Mouse (Mus musculus) hindbrain, embryonic 16.5 days (tissue): ENCODE results near the gene Sipa1l2. TPM values are rescaled to one million over a fixed set of nuclear protein-coding genes. Genes with fewer than 3 reads are reported as not detected.
A peak's percentile ranks its signal among the peaks of the same experiment; 100 is the strongest.

Experiments used
- ATAC-seq: fragments of 200-750 bp; cut with Nextera tagmentation; 2 replicates; pipeline ENCODE4 v1.8.0; 2017; ENCODE audit warnings: moderate TSS enrichment, moderate library complexity
- H3K27ac ChIP-seq: fragments of 300-500 bp; sonication (generic); 2 replicates; pipeline ENCODE4 v1.5.1; 2014; ENCODE audit warnings: low read depth, mild to moderate bottlenecking, control low read depth, low read length, moderate library complexity
- H3K27me3 ChIP-seq: fragments of 300-500 bp; sonication (generic); replicated peaks from 2 replicates; pipeline ENCODE4 v1.6.1; 2014; ENCODE audit warnings: low read length; ENCODE audit not compliant: control insufficient read depth, insufficient read depth
- H3K36me3 ChIP-seq: fragments of 300-500 bp; sonication (generic); 2 replicates; pipeline ENCODE4 v1.6.1; 2014; ENCODE audit warnings: mild to moderate bottlenecking, low read length, moderate library complexity, mixed read lengths; ENCODE audit not compliant: control insufficient read depth, insufficient read depth
- H3K4me1 ChIP-seq: fragments of 300-500 bp; sonication (generic); 2 replicates; pipeline ENCODE4 v1.6.1; 2014; ENCODE audit warnings: low read depth, low read length; ENCODE audit not compliant: control insufficient read depth, insufficient read depth
- H3K4me2 ChIP-seq: fragments of 300-500 bp; sonication (generic); 2 replicates; pipeline ENCODE4 v1.6.1; 2014; ENCODE audit warnings: mild to moderate bottlenecking, low read length, control low read depth, moderate library complexity
- H3K4me3 ChIP-seq: fragments of 300-500 bp; sonication (generic); 2 replicates; pipeline ENCODE4 v1.5.1; 2014; ENCODE audit warnings: mild to moderate bottlenecking, low read length, control low read depth, moderate library complexity
- H3K9ac ChIP-seq: fragments of 300-500 bp; sonication (generic); 2 replicates; pipeline ENCODE4 v1.6.1; 2014; ENCODE audit warnings: low read depth, mild to moderate bottlenecking, control low read depth, low read length, moderate library complexity
- H3K9me3 ChIP-seq: fragments of 300-500 bp; sonication (generic); 2 replicates; pipeline ENCODE4 v1.6.1; 2014; ENCODE audit warnings: mild to moderate bottlenecking, low read length, moderate library complexity; ENCODE audit not compliant: control insufficient read depth
- WGBS: fragments of 180-500 bp; shearing (Covaris S2); extraction: QIAGEN DNeasy Blood & Tissue Kit; methylation state at CpG from one replicate; pipeline ENCODE4 v1.1.7; 2014; 5-methylcytosine and 5-hydroxymethylcytosine counted together
- polyA plus RNA-seq: library from polyadenylated mRNA; unstranded; fragments of >200 nt; fragmentation: Nextera tagmentation; extraction: Ambion mirVana; gene quantifications from 2 replicates; pipeline ENCODE4 v1.2.1, GENCODE M21; 2015

Gene Sipa1l2
- polyA plus RNA-seq, 1 experiment from 2014 or later = 15.9 TPM

- 64% methylated on average over 12 of the region's 12 CpGs for WGBS
- H3K4me1 ChIP-seq = peaks cover 7% of the 10 kb centered on the region
- ATAC-seq = peak; percentile 73
- H3K9ac ChIP-seq = no peak overlapping the region
- no peaks in the 10 kb centered on the region for H3K27me3 ChIP-seq
- H3K4me3 ChIP-seq = no peak overlapping the region
- no peak overlapping the region for H3K4me2 ChIP-seq
- peak overlapping the region; percentile 29; the same call in 1 of the 2 replicates for H3K27ac ChIP-seq
- no peaks in the 10 kb centered on the region for H3K9me3 ChIP-seq
- H3K36me3 ChIP-seq = peaks cover 3% of the 10 kb centered on the region; the same call in 1 of the 2 replicates
These were observed 94.7 kb downstream of the Sipa1l2 start for GRCm38 (mm10) chr8:125474876-125475275.

- no peak for ATAC-seq
- H3K27ac ChIP-seq = no peak overlapping the region
- WGBS = 62% methylated on average over 9 of the region's 9 CpGs
- no peaks in the 10 kb centered on the region for H3K27me3 ChIP-seq
- H3K36me3 ChIP-seq = peaks cover 11% of the 10 kb centered on the region
- H3K4me1 ChIP-seq = peaks cover 7% of the 10 kb centered on the region
- no peaks in the 10 kb centered on the region for H3K9me3 ChIP-seq
- H3K9ac ChIP-seq = no peak overlapping the region
- H3K4me3 ChIP-seq = no peak overlapping the region
- H3K4me2 ChIP-seq = no peak overlapping the region
These were observed 98.2 kb downstream of the Sipa1l2 start for GRCm38 (mm10) chr8:125471374-125471773.

- Histone ChIP-seq H3K9me3 (no peaks in the 10 kb centered on the region), H3K27ac (no peak overlapping the region), H3K36me3 (peaks cover 8% of the 10 kb centered on the region; the same call in 1 of the 2 replicates), H3K4me1 (peaks cover 13% of the 10 kb centered on the region), H3K9ac (no peak overlapping the region), H3K27me3 (no peaks in the 10 kb centered on the region), H3K4me2 (no peak overlapping the region), H3K4me3 (no peak overlapping the region)
- peak; percentile 81 for ATAC-seq
- WGBS = 16% methylated on average over 6 of the region's 6 CpGs
These were observed 104.3 kb downstream of the Sipa1l2 start for GRCm38 (mm10) chr8:125465156-125465821.

- no peak overlapping the region for H3K4me3 ChIP-seq
- WGBS = 55% methylated on average over 7 of the region's 7 CpGs
- no peak overlapping the region for H3K4me2 ChIP-seq
- H3K27ac ChIP-seq = no peak overlapping the region
- no peaks in the 10 kb centered on the region for H3K9me3 ChIP-seq
- 0 out of 2 replicates have a peak, but pooled peaks cover 3% of the 10 kb centered on the region for H3K36me3 ChIP-seq
- no peaks in the 10 kb centered on the region for H3K27me3 ChIP-seq
- H3K9ac ChIP-seq = no peak overlapping the region
- H3K4me1 ChIP-seq = peaks cover 13% of the 10 kb centered on the region
- ATAC-seq = no peak
These were observed 106.7 kb downstream of the Sipa1l2 start for GRCm38 (mm10) chr8:125462901-125463300.

- Histone ChIP-seq H3K4me2 (no peak overlapping the region), H3K27ac (no peak overlapping the region; the same call in 1 of the 2 replicates), H3K9ac (no peak overlapping the region), H3K27me3 (no peaks in the 10 kb centered on the region), H3K4me3 (no peak overlapping the region), H3K36me3 (no peaks in the 10 kb centered on the region), H3K4me1 (peaks cover 13% of the 10 kb centered on the region), H3K9me3 (no peaks in the 10 kb centered on the region)
- 77% methylated on average over 1 of the region's 1 CpGs for WGBS
- ATAC-seq = no peak
These were observed 108.1 kb downstream of the Sipa1l2 start for GRCm38 (mm10) chr8:125461504-125461903.

- Histone ChIP-seq H3K9me3 (no peaks in the 10 kb centered on the region), H3K4me3 (no peak overlapping the region), H3K4me1 (peaks cover 10% of the 10 kb centered on the region), H3K36me3 (no peaks in the 10 kb centered on the region), H3K27ac (no peak overlapping the region), H3K4me2 (no peak overlapping the region), H3K9ac (no peak overlapping the region), H3K27me3 (no peaks in the 10 kb centered on the region)
- WGBS = 27% methylated on average over 6 of the region's 6 CpGs
- no peak for ATAC-seq
These were observed 109.0 kb downstream of the Sipa1l2 start for GRCm38 (mm10) chr8:125460602-125461001.

- ATAC-seq = no peak
- Histone ChIP-seq H3K9me3 (no peaks in the 10 kb centered on the region), H3K4me3 (no peak overlapping the region), H3K36me3 (peaks cover 3% of the 10 kb centered on the region; the same call in 1 of the 2 replicates), H3K27ac (no peak overlapping the region), H3K4me2 (no peak overlapping the region), H3K4me1 (no peaks in the 10 kb centered on the region), H3K27me3 (no peaks in the 10 kb centered on the region), H3K9ac (no peak overlapping the region)
- 64% methylated on average over 6 of the region's 6 CpGs for WGBS
These were observed 120.6 kb downstream of the Sipa1l2 start for GRCm38 (mm10) chr8:125449048-125449447.

- H3K27me3 ChIP-seq = no peaks in the 10 kb centered on the region
- H3K9me3 ChIP-seq = no peaks in the 10 kb centered on the region
- H3K9ac ChIP-seq = no peak overlapping the region
- WGBS = 89% methylated on average over 13 of the region's 14 CpGs
- H3K4me2 ChIP-seq = no peak overlapping the region
- no peak for ATAC-seq
- H3K4me1 ChIP-seq = no peaks in the 10 kb centered on the region
- H3K36me3 ChIP-seq = no peaks in the 10 kb centered on the region; the same call in 1 of the 2 replicates
- H3K4me3 ChIP-seq = no peak overlapping the region
- no peak overlapping the region for H3K27ac ChIP-seq
These were observed 122.1 kb downstream of the Sipa1l2 start for GRCm38 (mm10) chr8:125447543-125447942.

- 83% methylated on average over 4 of the region's 4 CpGs for WGBS
- H3K36me3 ChIP-seq = peaks cover 8% of the 10 kb centered on the region; the same call in 1 of the 2 replicates
- H3K4me2 ChIP-seq = no peak overlapping the region
- H3K27me3 ChIP-seq = no peaks in the 10 kb centered on the region
- H3K4me1 ChIP-seq = no peaks in the 10 kb centered on the region
- H3K27ac ChIP-seq = no peak overlapping the region
- H3K9ac ChIP-seq = no peak overlapping the region
- H3K9me3 ChIP-seq = no peaks in the 10 kb centered on the region
- H3K4me3 ChIP-seq = no peak overlapping the region
- ATAC-seq = no peak
These were observed 123.4 kb downstream of the Sipa1l2 start for GRCm38 (mm10) chr8:125446236-125446635.
